Mouse (Mus musculus): ENCODE results near the gene Ckm.

GRCm38 (mm10) chr7:19410766-19411344 lies 6.3 kb downstream of the Ckm start:
- no peak for TF ChIP-seq CTCF (IDR thresholded peaks at IDR 0.05; ENCODE audit: borderline replicate concordance, extremely low read depth, insufficient read depth, insufficient read length)
- TF ChIP-seq POLR2A (IDR thresholded peaks at IDR 0.05; ENCODE audit: borderline replicate concordance, extremely low read depth, insufficient read depth, insufficient read length, poor library complexity, severe bottlenecking): no peak

Data from brain, embryonic 14.5 days (tissue).